Mouse (Mus musculus) v-Abl transformed pro-B cells (cell line): ENCODE measurements around the gene Snap25.

Experiments
- in situ Hi-C, 2 experiments: fragments of 400-800 bp; cut with MboI; formaldehyde crosslinking; loops; one replicate each; pipeline ENCODE4 v1.15.1; 2025; ENCODE audit not compliant: unreplicated experiment in 2 of 2

Snap25 gene

GRCm38 (mm10) chr2:136713299-136713758 lies at the start of gene Snap25:
TSS of gene Snap25 (plus strand) at chr2:136713453.
- in situ Hi-C loops = no loop called here

- in situ Hi-C loops = no loop called here
Observed at GRCm38 (mm10) chr2:136666951-136667350, 46.3 kb upstream of the Snap25 start.

GRCm38 (mm10) chr2:136669183-136669582 lies 44.1 kb upstream of the Snap25 start:
- in situ Hi-C loops = no loop called here

- in situ Hi-C loops = no loop called here
Observed at GRCm38 (mm10) chr2:136669665-136670064, 43.6 kb upstream of the Snap25 start.

- in situ Hi-C loops = no loop called here
Observed at GRCm38 (mm10) chr2:136670539-136671271, 42.5 kb upstream of the Snap25 start.

- in situ Hi-C loops = no loop called here
Observed at GRCm38 (mm10) chr2:136674077-136674757, 39.0 kb upstream of the Snap25 start.

GRCm38 (mm10) chr2:136676196-136676595 lies 37.1 kb upstream of the Snap25 start:
- in situ Hi-C loops = no loop called here

GRCm38 (mm10) chr2:136676918-136677445 lies 36.3 kb upstream of the Snap25 start:
- in situ Hi-C loops = no loop called here

- in situ Hi-C loops = no loop called here
Observed at GRCm38 (mm10) chr2:136678321-136679161, 34.7 kb upstream of the Snap25 start.

GRCm38 (mm10) chr2:136679280-136680221 lies 33.7 kb upstream of the Snap25 start:
- in situ Hi-C loops = no loop called here

- in situ Hi-C loops = no loop called here
Observed at GRCm38 (mm10) chr2:136682146-136682860, 30.9 kb upstream of the Snap25 start.

GRCm38 (mm10) chr2:136686195-136686594 lies 27.1 kb upstream of the Snap25 start:
- in situ Hi-C loops = no loop called here

GRCm38 (mm10) chr2:136687316-136687715 lies 25.9 kb upstream of the Snap25 start:
- in situ Hi-C loops = no loop called here

- in situ Hi-C loops = no loop called here
Observed at GRCm38 (mm10) chr2:136689476-136689875, 23.8 kb upstream of the Snap25 start.

GRCm38 (mm10) chr2:136691681-136692080 lies 21.6 kb upstream of the Snap25 start:
- in situ Hi-C loops = no loop called here

GRCm38 (mm10) chr2:136699429-136700227 lies 13.6 kb upstream of the Snap25 start:
- in situ Hi-C loops = no loop called here

GRCm38 (mm10) chr2:136703376-136703775 lies 9.9 kb upstream of the Snap25 start:
- in situ Hi-C loops = no loop called here

- in situ Hi-C loops = no loop called here
Observed at GRCm38 (mm10) chr2:136711155-136711554, 2.1 kb upstream of the Snap25 start.
